Mouse (Mus musculus) kidney, embryonic 14.5 days (tissue): ENCODE measurements around the gene Tcf23. TPM values are rescaled to one million over a fixed set of nuclear protein-coding genes. Genes with fewer than 3 reads are reported as not detected.

Experiments used
- ATAC-seq: fragments of 200-750 bp; cut with Nextera tagmentation; 2 replicates; pipeline ENCODE4 v1.8.0; 2017; ENCODE audit warnings: moderate number of reproducible peaks, mild to moderate bottlenecking, moderate TSS enrichment, moderate library complexity; ENCODE audit not compliant: low FRiP score, low TSS enrichment
- H3K27ac ChIP-seq: fragments of 300-500 bp; sonication (generic); 2 replicates; pipeline ENCODE4 v1.5.1; 2014; ENCODE audit warnings: low read depth, mild to moderate bottlenecking, low read length, moderate library complexity, mixed read lengths
- H3K27me3 ChIP-seq: fragments of 300-500 bp; sonication (generic); 2 replicates; pipeline ENCODE4 v1.6.1; 2014; ENCODE audit warnings: mild to moderate bottlenecking, low read length; ENCODE audit not compliant: control insufficient read depth, insufficient read depth
- H3K36me3 ChIP-seq: fragments of 300-500 bp; sonication (generic); 2 replicates; pipeline ENCODE4 v1.6.1; 2014; ENCODE audit warnings: low read length, mixed read lengths; ENCODE audit not compliant: control insufficient read depth, insufficient read depth
- H3K4me1 ChIP-seq: fragments of 300-500 bp; sonication (generic); 2 replicates; pipeline ENCODE4 v1.6.1; 2014; ENCODE audit warnings: low read length, mixed read lengths; ENCODE audit not compliant: control insufficient read depth, insufficient read depth
- H3K4me2 ChIP-seq: fragments of 300-500 bp; sonication (generic); replicated peaks from 2 replicates; pipeline ENCODE4 v1.6.1; 2014; ENCODE audit warnings: low read depth, mild to moderate bottlenecking, low read length
- H3K4me3 ChIP-seq: fragments of 300-500 bp; sonication (generic); 2 replicates; pipeline ENCODE4 v1.5.1; 2014; ENCODE audit warnings: mild to moderate bottlenecking, low read length
- H3K9ac ChIP-seq: fragments of 300-500 bp; sonication (generic); 2 replicates; pipeline ENCODE4 v1.6.1; 2014; ENCODE audit warnings: low read depth, mild to moderate bottlenecking, low read length, moderate library complexity
- H3K9me3 ChIP-seq: fragments of 300-500 bp; sonication (generic); 2 replicates; pipeline ENCODE4 v1.6.1; 2016; ENCODE audit warnings: low read length; ENCODE audit not compliant: control insufficient read depth
- WGBS: fragments of 180-500 bp; shearing (Covaris S2); extraction: QIAGEN DNeasy Blood & Tissue Kit; methylation state at CpG from one replicate; pipeline ENCODE4 v1.1.7; 2014; 5-methylcytosine and 5-hydroxymethylcytosine counted together
- polyA plus RNA-seq: library from polyadenylated mRNA; unstranded; fragments of >200 nt; fragmentation: Nextera tagmentation; extraction: Ambion mirVana; gene quantifications from 2 replicates; pipeline ENCODE4 v1.2.1, GENCODE M21; 2014

Tcf23 gene
- polyA plus RNA-seq, 1 experiment from 2014 or later, result 0.83 TPM

- no peak overlapping the region for H3K9ac ChIP-seq
- no peaks in the 10 kb centered on the region for H3K27me3 ChIP-seq
- WGBS, result 86% methylated on average over 4 of the region's 4 CpGs
- peaks cover 3% of the 10 kb centered on the region; the same call in 1 of the 2 replicates for H3K4me1 ChIP-seq
- no peak overlapping the region for H3K27ac ChIP-seq
- H3K9me3 ChIP-seq, result no peaks in the 10 kb centered on the region
- no peak for ATAC-seq
- no peak overlapping the region for H3K4me3 ChIP-seq
- no peak overlapping the region for H3K4me2 ChIP-seq
- no peaks in the 10 kb centered on the region for H3K36me3 ChIP-seq
Observed at GRCm38 (mm10) chr5:30966189-30966588, 2.3 kb upstream of the Tcf23 start.

GRCm38 (mm10) chr5:30969440-30969839 is 978 bp downstream of the Tcf23 start:
- H3K27ac ChIP-seq, result no peak overlapping the region
- no peak overlapping the region for H3K4me3 ChIP-seq
- no peaks in the 10 kb centered on the region for H3K9me3 ChIP-seq
- H3K9ac ChIP-seq, result no peak overlapping the region
- no peak for ATAC-seq
- H3K4me2 ChIP-seq, result no peak overlapping the region
- H3K36me3 ChIP-seq, result no peaks in the 10 kb centered on the region
- H3K4me1 ChIP-seq, result peaks cover 7% of the 10 kb centered on the region; the same call in 1 of the 2 replicates
- H3K27me3 ChIP-seq, result no peaks in the 10 kb centered on the region
- WGBS, result 76% methylated on average over 2 of the region's 2 CpGs

DNA sequence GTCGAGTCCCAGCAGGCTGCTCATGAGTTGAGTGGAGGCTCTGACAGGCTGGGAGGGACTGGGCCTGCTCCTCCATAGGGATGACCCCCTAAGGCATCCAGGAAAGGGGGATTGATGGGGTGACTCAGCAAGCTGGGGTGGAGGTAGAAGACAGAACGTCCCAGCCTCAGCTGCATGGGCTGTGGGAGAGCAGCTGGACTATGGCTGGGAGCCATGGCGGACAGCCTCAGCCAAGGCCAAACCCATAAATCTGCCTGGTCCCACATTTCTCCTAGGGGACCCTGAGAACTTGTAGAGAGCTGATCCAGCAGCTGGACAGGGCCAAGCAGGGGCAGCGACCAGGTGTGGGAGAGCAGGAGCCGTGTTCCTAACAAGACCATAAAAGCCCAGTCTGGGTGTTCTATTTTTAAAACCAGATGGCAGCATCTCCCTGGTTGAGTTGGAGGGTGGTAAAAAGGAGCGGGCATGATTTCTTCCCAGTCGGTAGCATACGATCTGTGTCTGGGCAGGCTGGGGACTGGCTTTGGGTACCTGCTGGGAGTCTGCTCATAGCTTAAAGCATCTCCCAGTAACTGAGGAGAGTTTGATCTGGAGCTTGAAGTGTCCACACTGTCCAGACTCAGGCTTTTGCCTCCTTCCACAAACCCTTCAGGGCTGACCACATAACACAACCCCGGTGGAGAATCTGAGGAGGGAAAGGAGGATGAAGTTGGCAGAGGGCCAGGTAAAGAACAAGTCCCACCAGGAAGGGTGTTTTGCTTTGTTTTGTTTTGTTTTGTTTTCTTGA is 6.6 kb downstream of the Tcf23 start:
- H3K9me3 ChIP-seq, result no peaks in the 10 kb centered on the region

GRCm38 (mm10) chr5:30982357-30982756 is 13.9 kb downstream of the Tcf23 start:
- no peak overlapping the region for H3K9ac ChIP-seq
- WGBS, result 26% methylated on average over 2 of the region's 2 CpGs
- no peak for ATAC-seq
- no peaks in the 10 kb centered on the region for H3K9me3 ChIP-seq
- no peaks in the 10 kb centered on the region for H3K4me1 ChIP-seq
- H3K27ac ChIP-seq, result no peak overlapping the region
- no peaks in the 10 kb centered on the region for H3K27me3 ChIP-seq
- no peaks in the 10 kb centered on the region for H3K36me3 ChIP-seq
- no peak overlapping the region for H3K4me2 ChIP-seq
- H3K4me3 ChIP-seq, result no peak overlapping the region

More for the DNA sequence above, 6.6 kb downstream of the Tcf23 start:
- WGBS, result 35% methylated on average over 9 of the region's 9 CpGs
- H3K36me3 ChIP-seq, result no peaks in the 10 kb centered on the region
- no peak overlapping the region for H3K4me3 ChIP-seq
- H3K9ac ChIP-seq, result no peak overlapping the region
- H3K27me3 ChIP-seq, result no peaks in the 10 kb centered on the region
- ATAC-seq, result peak; percentile 93
- H3K4me2 ChIP-seq, result no peak overlapping the region
- peaks cover 15% of the 10 kb centered on the region; the same call in 1 of the 2 replicates for H3K4me1 ChIP-seq
- peak overlapping the region; percentile 38; the same call in 1 of the 2 replicates for H3K27ac ChIP-seq

- Histone ChIP-seq H3K27ac (no peak overlapping the region), H3K27me3 (no peaks in the 10 kb centered on the region; the same call in 1 of the 2 replicates), H3K36me3 (no peaks in the 10 kb centered on the region), H3K4me1 (no peaks in the 10 kb centered on the region), H3K4me3 (no peak overlapping the region), H3K4me2 (no peak overlapping the region), H3K9ac (no peak overlapping the region), H3K9me3 (no peaks in the 10 kb centered on the region)
- 81% methylated on average over 5 of the region's 5 CpGs for WGBS
- ATAC-seq, result no peak
Observed at GRCm38 (mm10) chr5:30992980-30993676, 24.7 kb downstream of the Tcf23 start.

DNA sequence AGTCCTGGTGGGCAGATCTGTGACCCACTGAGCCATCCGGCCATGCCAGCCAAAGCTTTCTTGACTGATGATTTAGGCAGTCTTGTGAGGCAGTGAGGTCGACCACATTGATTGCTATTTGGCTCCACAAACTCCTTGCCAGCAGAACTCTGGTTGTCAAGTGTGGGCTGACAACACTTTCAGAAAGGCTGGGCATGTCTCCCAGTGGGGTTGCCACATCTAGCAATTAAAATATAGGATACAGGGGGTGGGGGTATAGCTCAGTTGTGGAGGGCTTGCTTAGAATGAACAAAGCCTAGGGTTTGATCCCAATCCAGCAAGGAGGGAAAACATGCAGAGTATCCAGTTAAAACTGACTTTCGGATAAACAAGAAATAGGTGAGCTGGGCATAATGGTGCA is 25.6 kb downstream of the Tcf23 start:
- Histone ChIP-seq H3K9me3 (no peaks in the 10 kb centered on the region), H3K4me1 (no peaks in the 10 kb centered on the region), H3K36me3 (no peaks in the 10 kb centered on the region), H3K4me3 (no peak overlapping the region), H3K27ac (no peak overlapping the region), H3K27me3 (no peaks in the 10 kb centered on the region; the same call in 1 of the 2 replicates), H3K4me2 (no peak overlapping the region), H3K9ac (no peak overlapping the region)
- WGBS, result 73% methylated on average over 3 of the region's 3 CpGs
- ATAC-seq, result no peak

DNA sequence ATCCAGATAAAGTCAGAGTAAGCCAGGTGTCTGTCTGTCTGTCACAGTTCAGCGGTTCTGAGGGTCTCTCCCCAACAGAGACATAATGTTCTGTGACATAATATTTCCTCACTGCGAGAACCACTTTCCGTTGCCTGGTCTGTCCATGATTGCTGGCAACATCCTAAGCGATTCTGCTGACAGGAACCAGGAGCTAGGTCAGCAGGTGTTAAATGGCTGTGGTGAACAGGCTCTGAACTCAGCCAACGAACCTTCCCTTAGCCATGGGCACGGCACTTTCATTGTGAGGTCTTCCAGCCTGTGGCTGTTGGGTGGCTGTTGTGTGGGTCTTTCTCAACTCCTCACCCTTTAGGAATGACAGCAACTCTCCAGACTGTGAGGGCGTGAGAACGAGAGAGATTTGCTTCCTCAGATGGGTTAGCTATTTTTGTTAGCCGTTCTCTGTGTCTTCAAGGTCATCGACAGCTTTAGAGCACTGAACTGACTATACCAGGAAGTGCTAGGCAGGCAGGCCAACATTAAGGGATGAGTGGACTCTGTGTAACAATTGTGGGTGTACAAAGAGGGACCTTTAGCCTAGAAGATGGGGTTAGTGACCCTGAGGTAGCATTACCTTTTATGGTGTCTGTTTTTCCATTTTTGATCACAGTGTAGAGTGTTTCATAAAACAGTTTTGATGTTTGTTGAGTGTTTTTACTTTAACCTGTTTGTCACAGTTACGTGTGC is 26.6 kb downstream of the Tcf23 start:
- no peaks in the 10 kb centered on the region; the same call in 1 of the 2 replicates for H3K27me3 ChIP-seq
- H3K36me3 ChIP-seq, result no peaks in the 10 kb centered on the region
- ATAC-seq, result no peak
- H3K4me2 ChIP-seq, result no peak overlapping the region
- 58% methylated on average over 11 of the region's 11 CpGs for WGBS
- H3K27ac ChIP-seq, result no peak overlapping the region
- H3K9ac ChIP-seq, result no peak overlapping the region
- no peaks in the 10 kb centered on the region for H3K4me1 ChIP-seq
- no peaks in the 10 kb centered on the region for H3K9me3 ChIP-seq
- H3K4me3 ChIP-seq, result no peak overlapping the region

GRCm38 (mm10) chr5:30998306-30998705 is 29.8 kb downstream of the Tcf23 start:
- no peak overlapping the region for H3K27ac ChIP-seq
- H3K27me3 ChIP-seq, result no peaks in the 10 kb centered on the region; the same call in 1 of the 2 replicates
- no peak overlapping the region for H3K9ac ChIP-seq
- H3K36me3 ChIP-seq, result no peaks in the 10 kb centered on the region
- no peak overlapping the region for H3K4me2 ChIP-seq
- no peaks in the 10 kb centered on the region for H3K9me3 ChIP-seq
- 27% methylated on average over 5 of the region's 5 CpGs for WGBS
- no peak overlapping the region for H3K4me3 ChIP-seq
- ATAC-seq, result no peak
- H3K4me1 ChIP-seq, result no peaks in the 10 kb centered on the region
